Mouse (Mus musculus) WW6 (cell line): ENCODE data around the gene Gp9.

Experiments used
- DNase-seq: peaks from one replicate; pipeline ENCODE4 v3.0.0-alpha.2; 2013; ENCODE audit warnings: low read depth, low spot score

Gene Gp9

GRCm38 (mm10) chr6:87777842-87778241 lies at the start of gene Gp9:
Gp9 (plus strand) TSS chr6:87778072.
- DNase-seq = no peak

- no peak for DNase-seq
Measured at GRCm38 (mm10) chr6:87728102-87728501, 49.8 kb upstream of the Gp9 start.

- DNase-seq = no peak
Measured at GRCm38 (mm10) chr6:87730141-87730540, 47.7 kb upstream of the Gp9 start.

GRCm38 (mm10) chr6:87730591-87731462 lies 47.0 kb upstream of the Gp9 start, which contains the start of gene Efcc1:
Efcc1 (plus strand) TSS chr6:87730869.
- peak; percentile 50 for DNase-seq

GRCm38 (mm10) chr6:87731463-87732095 lies 46.3 kb upstream of the Gp9 start:
- no peak for DNase-seq

GRCm38 (mm10) chr6:87732151-87733011 lies 45.5 kb upstream of the Gp9 start:
- no peak for DNase-seq

- DNase-seq = no peak
Measured at GRCm38 (mm10) chr6:87733131-87733930, 44.5 kb upstream of the Gp9 start.

GRCm38 (mm10) chr6:87734136-87734535 lies 43.7 kb upstream of the Gp9 start:
- no peak for DNase-seq

- no peak for DNase-seq
Measured at GRCm38 (mm10) chr6:87736923-87737322, 40.9 kb upstream of the Gp9 start.

- no peak for DNase-seq
Measured at GRCm38 (mm10) chr6:87737921-87738626, 39.8 kb upstream of the Gp9 start.

- DNase-seq = no peak
Measured at GRCm38 (mm10) chr6:87739898-87740297, 38.0 kb upstream of the Gp9 start.

GRCm38 (mm10) chr6:87740496-87740895 lies 37.4 kb upstream of the Gp9 start:
- DNase-seq = no peak

- no peak for DNase-seq
Measured at GRCm38 (mm10) chr6:87741978-87742377, 35.9 kb upstream of the Gp9 start.

GRCm38 (mm10) chr6:87742804-87743203 lies 35.1 kb upstream of the Gp9 start:
- peak; percentile 47 for DNase-seq

- DNase-seq = no peak
Measured at GRCm38 (mm10) chr6:87743281-87743680, 34.6 kb upstream of the Gp9 start.

GRCm38 (mm10) chr6:87744632-87745031 lies 33.2 kb upstream of the Gp9 start:
- no peak for DNase-seq

- no peak for DNase-seq
Measured at GRCm38 (mm10) chr6:87745301-87745700, 32.6 kb upstream of the Gp9 start.

GRCm38 (mm10) chr6:87746059-87746458 lies 31.8 kb upstream of the Gp9 start:
- no peak for DNase-seq

- DNase-seq = no peak
Measured at GRCm38 (mm10) chr6:87746849-87747248, 31.0 kb upstream of the Gp9 start.

GRCm38 (mm10) chr6:87748078-87748477 lies 29.8 kb upstream of the Gp9 start:
- no peak for DNase-seq

- no peak for DNase-seq
Measured at GRCm38 (mm10) chr6:87748531-87748930, 29.3 kb upstream of the Gp9 start.
